Mouse (Mus musculus): Measurements from ENCODE around the gene Fbxl7.

- TF ChIP-seq CTCF (IDR thresholded peaks at IDR 0.05; ENCODE audit: low read depth, low read length) = no peak
- no peak for TF ChIP-seq POLR2A (IDR thresholded peaks at IDR 0.05; ENCODE audit: borderline replicate concordance, low read depth, low read length)
Observed at GRCm38 (mm10) chr15:26787148-26787547, 108.2 kb downstream of the Fbxl7 start.

Data from bone marrow macrophage, adult 2 months (primary cell).